Mouse (Mus musculus) liver, embryonic 16.5 days (tissue): Measurements from ENCODE around the gene Kcnk3. TPM values are rescaled to one million over a fixed set of nuclear protein-coding genes. Genes with fewer than 3 reads are reported as not detected.

Source experiments
- ATAC-seq: fragments of 200-750 bp; cut with Nextera tagmentation; 2 replicates; pipeline ENCODE4 v1.8.0; 2017; ENCODE audit warnings: low read depth, mild to moderate bottlenecking, moderate number of reproducible peaks, moderate library complexity
- H3K27ac ChIP-seq: fragments of 300-500 bp; sonication (generic); 2 replicates; pipeline ENCODE4 v1.5.1; 2014; ENCODE audit warnings: mild to moderate bottlenecking, low read length
- H3K27me3 ChIP-seq: fragments of 300-500 bp; sonication (generic); 2 replicates; pipeline ENCODE4 v1.6.1; 2014; ENCODE audit warnings: low read depth, low read length, mixed read lengths; ENCODE audit not compliant: control insufficient read depth, insufficient read depth
- H3K36me3 ChIP-seq: fragments of 300-500 bp; sonication (generic); 2 replicates; pipeline ENCODE4 v1.6.1; 2014; ENCODE audit warnings: mild to moderate bottlenecking; ENCODE audit not compliant: control insufficient read depth, insufficient read depth
- H3K4me1 ChIP-seq: fragments of 300-500 bp; sonication (generic); 2 replicates; pipeline ENCODE4 v1.6.1; 2014; ENCODE audit warnings: low read depth, low read length, mixed read lengths; ENCODE audit not compliant: control insufficient read depth
- H3K4me2 ChIP-seq: fragments of 300-500 bp; sonication (generic); 2 replicates; pipeline ENCODE4 v1.6.1; 2014; ENCODE audit warnings: low read depth, low read length, mixed read lengths
- H3K4me3 ChIP-seq: fragments of 300-500 bp; sonication (generic); 2 replicates; pipeline ENCODE4 v1.5.1; 2014; ENCODE audit warnings: low read depth, mild to moderate bottlenecking, low read length
- H3K9ac ChIP-seq: fragments of 300-500 bp; sonication (generic); 2 replicates; pipeline ENCODE4 v1.6.1; 2014; ENCODE audit warnings: low read depth, low read length
- H3K9me3 ChIP-seq: fragments of 300-500 bp; sonication (generic); replicated peaks from 2 replicates; pipeline ENCODE4 v1.6.1; 2016; ENCODE audit warnings: low read length; ENCODE audit not compliant: control insufficient read depth
- WGBS: fragments of 180-500 bp; shearing (Covaris S2); extraction: QIAGEN DNeasy Blood & Tissue Kit; methylation state at CpG from one replicate; pipeline ENCODE4 v1.1.7; 2014; ENCODE audit not compliant: insufficient replicate concordance; 5-methylcytosine and 5-hydroxymethylcytosine counted together
- polyA plus RNA-seq: library from polyadenylated mRNA; unstranded; fragments of >200 nt; fragmentation: Nextera tagmentation; extraction: Ambion mirVana; gene quantifications from 2 replicates; pipeline ENCODE4 v1.2.1, GENCODE M21; 2015

Kcnk3 gene
- polyA plus RNA-seq, 1 experiment from 2014 or later: 0.47 TPM

DNA sequence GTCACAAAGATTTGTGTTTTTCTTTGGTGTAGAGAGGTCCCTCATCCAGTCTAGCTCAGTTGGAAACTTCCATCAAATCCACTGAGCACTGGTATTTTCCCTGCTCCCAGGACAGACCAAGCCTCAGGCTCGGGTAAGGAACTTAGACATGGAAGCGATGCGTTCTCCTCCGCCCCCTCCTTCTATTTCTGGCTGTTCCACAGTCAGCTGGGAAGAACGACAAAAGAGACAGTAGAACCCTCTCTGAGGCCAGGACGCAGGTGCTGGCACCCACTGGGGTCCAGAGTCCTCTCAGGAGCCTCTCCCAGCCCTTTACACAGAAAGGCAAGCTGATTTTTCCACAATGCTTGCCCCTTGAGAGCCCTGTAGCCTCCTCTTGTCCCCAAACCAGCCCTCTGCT is 42.4 kb downstream of the Kcnk3 start:
- ATAC-seq: no peak
- Histone ChIP-seq H3K4me3 (no peak overlapping the region), H3K9me3 (no peaks in the 10 kb centered on the region), H3K4me1 (no peaks in the 10 kb centered on the region), H3K27ac (no peak overlapping the region), H3K9ac (no peak overlapping the region), H3K36me3 (no peaks in the 10 kb centered on the region), H3K4me2 (no peak overlapping the region), H3K27me3 (no peaks in the 10 kb centered on the region)
- WGBS: 51% methylated on average over 6 of the region's 6 CpGs

DNA sequence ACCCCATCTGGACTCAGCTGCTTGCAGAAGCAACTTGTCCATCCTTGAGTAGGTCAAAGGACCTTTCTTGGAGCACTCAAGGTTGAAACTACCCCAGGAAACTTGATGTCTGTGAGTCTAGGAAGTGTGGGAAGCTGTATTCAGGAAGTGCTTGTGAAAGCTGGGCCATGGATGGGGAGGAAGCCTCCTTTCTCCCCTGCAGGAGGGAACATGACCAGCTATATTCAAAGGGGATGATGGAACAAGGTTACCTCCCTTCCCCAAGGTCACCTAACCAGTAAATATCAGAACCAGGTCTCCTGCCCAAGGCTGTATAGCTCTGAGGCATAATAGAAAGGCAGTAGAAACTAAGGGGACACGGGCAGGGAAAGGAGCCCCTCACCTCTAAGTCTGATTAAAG is 44.2 kb downstream of the Kcnk3 start:
- H3K36me3 ChIP-seq: no peaks in the 10 kb centered on the region
- ATAC-seq: no peak
- no peak overlapping the region for H3K9ac ChIP-seq
- no peak overlapping the region for H3K4me3 ChIP-seq
- H3K27ac ChIP-seq: no peak overlapping the region
- WGBS: 43% methylated on average over 1 of the region's 1 CpGs
- no peaks in the 10 kb centered on the region for H3K9me3 ChIP-seq
- H3K4me1 ChIP-seq: no peaks in the 10 kb centered on the region
- H3K4me2 ChIP-seq: no peak overlapping the region
- H3K27me3 ChIP-seq: no peaks in the 10 kb centered on the region

DNA sequence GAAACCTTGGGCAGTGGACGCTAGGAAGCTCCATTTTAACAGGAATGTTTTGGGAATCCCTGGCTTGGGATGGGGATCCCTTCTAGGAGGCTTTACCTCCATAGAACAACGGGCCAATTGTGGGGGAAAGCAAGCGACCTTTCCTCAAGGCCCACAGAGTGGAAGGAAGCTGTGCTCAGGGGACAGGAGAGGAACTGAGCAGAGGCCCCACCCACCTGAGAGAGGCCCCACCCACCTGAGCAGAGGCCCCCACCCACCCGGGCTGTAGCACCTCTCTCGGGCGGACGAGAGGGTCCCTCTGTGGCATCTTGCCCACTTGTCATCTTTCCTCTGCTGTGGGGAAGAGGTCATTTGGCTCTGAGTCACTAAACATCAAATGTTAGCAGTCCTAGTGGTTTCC is 49.0 kb downstream of the Kcnk3 start:
- 34% methylated on average over 7 of the region's 7 CpGs for WGBS
- Histone ChIP-seq H3K9ac (no peak overlapping the region), H3K27me3 (no peaks in the 10 kb centered on the region), H3K9me3 (no peaks in the 10 kb centered on the region), H3K4me3 (no peak overlapping the region), H3K4me1 (no peaks in the 10 kb centered on the region), H3K36me3 (no peaks in the 10 kb centered on the region), H3K4me2 (no peak overlapping the region), H3K27ac (no peak overlapping the region)
- no peak for ATAC-seq

DNA sequence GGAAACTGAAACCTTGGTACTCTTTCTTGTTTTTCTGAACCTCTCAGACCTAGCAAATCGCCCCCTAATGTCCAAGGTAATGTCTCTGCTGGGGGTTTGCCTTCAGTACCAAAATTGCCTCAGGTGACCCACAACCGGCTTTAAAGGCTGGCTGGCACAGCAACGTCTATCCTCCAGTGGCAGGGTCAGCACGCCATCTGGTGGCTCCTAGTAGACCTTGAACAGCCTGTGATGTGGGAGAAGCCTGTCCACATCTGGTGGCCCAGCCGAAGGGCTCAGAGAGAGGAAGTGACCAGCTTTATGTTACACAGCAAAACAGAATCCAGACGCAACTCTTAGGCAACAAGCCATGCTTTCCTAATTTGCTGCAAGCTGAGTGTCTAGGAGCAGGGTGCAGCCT is 50.1 kb downstream of the Kcnk3 start:
- H3K4me3 ChIP-seq: no peak overlapping the region
- ATAC-seq: peak; percentile 45; the same call in 1 of the 2 replicates
- H3K4me2 ChIP-seq: no peak overlapping the region
- H3K27me3 ChIP-seq: no peaks in the 10 kb centered on the region
- no peaks in the 10 kb centered on the region for H3K9me3 ChIP-seq
- no peaks in the 10 kb centered on the region for H3K36me3 ChIP-seq
- no peaks in the 10 kb centered on the region for H3K4me1 ChIP-seq
- H3K27ac ChIP-seq: no peak overlapping the region
- no peak overlapping the region for H3K9ac ChIP-seq
- 2% methylated on average over 6 of the region's 6 CpGs for WGBS

DNA sequence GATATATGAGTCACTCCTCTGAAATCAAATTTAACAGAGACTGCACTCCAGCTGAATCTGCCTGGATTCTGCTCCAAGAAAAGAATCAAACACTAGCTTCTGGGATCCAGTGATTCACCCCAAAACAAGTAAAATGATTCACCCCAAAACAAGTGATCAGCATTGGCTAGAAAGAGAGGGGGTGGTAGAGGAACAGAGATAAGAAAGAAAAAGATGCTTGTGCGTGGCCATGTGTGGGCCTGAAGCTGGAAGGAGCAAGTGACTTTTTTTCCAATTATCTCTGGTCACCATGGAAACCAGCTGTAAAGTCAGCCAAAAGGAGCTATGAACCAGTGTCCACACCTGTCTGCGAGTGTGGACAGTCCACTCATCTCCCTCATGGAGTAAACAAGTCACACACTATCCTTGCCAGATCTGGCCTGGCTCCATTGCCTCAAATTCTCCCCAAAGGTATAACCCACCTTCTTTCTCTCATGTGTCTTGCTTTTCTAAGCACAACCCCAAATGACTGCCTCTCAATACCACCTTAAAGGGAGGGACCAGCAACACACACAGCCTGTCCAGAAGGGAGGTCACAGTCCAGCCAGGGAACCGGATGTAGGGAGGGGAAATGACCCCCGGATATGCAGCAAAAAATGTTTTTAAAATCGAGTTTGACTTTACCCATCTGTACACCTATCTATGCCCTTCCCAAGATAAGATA is 55.7 kb downstream of the Kcnk3 start:
- no peak overlapping the region for H3K9ac ChIP-seq
- no peaks in the 10 kb centered on the region for H3K9me3 ChIP-seq
- no peak overlapping the region for H3K27ac ChIP-seq
- H3K36me3 ChIP-seq: no peaks in the 10 kb centered on the region
- ATAC-seq: no peak
- no peak overlapping the region for H3K4me2 ChIP-seq
- H3K4me3 ChIP-seq: no peak overlapping the region
- WGBS: 34% methylated on average over 5 of the region's 5 CpGs
- peaks cover 10% of the 10 kb centered on the region for H3K4me1 ChIP-seq
- no peaks in the 10 kb centered on the region for H3K27me3 ChIP-seq

DNA sequence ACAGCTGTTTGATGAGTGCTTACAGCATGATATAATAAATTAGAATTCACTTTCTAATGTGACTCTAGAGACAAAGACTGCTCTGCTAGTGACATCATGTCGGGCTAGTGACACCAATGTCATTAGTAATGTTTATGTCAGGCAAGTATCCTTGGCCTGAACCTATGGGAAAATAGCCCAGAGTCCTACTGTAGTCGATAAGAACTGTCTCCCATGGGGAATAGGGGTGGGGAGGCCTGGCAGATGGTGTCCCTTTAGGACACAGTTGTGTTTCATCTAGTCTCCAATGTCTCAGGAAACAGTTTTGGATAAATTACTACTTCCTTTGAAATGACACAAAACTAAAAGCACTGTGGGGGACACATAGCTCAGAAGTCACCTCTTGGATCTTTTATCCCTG is 58.1 kb downstream of the Kcnk3 start:
- 62% methylated on average over 2 of the region's 2 CpGs for WGBS
- H3K4me1 ChIP-seq: peaks cover 17% of the 10 kb centered on the region
- H3K4me3 ChIP-seq: no peak overlapping the region
- H3K36me3 ChIP-seq: no peaks in the 10 kb centered on the region
- no peak for ATAC-seq
- H3K9me3 ChIP-seq: no peaks in the 10 kb centered on the region
- no peaks in the 10 kb centered on the region for H3K27me3 ChIP-seq
- H3K27ac ChIP-seq: no peak overlapping the region
- H3K4me2 ChIP-seq: no peak overlapping the region
- H3K9ac ChIP-seq: no peak overlapping the region

DNA sequence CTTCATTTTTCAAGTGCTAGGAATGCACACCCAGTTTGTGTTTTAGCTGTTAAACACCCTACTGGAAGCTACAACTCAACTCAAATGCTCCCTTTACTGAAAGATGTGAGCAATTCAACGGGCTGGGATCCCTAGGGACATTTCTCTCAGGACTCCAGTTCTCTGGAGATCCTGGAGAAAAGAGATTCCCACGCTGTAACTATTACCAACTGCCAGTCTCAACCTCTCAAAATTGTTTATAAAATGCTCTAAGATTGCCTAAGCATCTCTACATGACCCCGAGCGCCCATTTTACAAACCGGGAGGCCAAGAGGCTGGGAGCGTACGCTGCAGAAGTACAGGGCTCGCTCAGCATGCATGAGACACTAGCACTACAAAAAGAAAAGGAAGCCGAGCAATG is 59.4 kb downstream of the Kcnk3 start:
- ATAC-seq: no peak
- Histone ChIP-seq H3K27ac (no peak overlapping the region), H3K9me3 (no peaks in the 10 kb centered on the region), H3K27me3 (no peaks in the 10 kb centered on the region), H3K4me3 (peak overlapping the region; percentile 83), H3K4me1 (peaks cover 17% of the 10 kb centered on the region), H3K36me3 (no peaks in the 10 kb centered on the region), H3K4me2 (peak overlapping the region; percentile 78), H3K9ac (peak overlapping the region; percentile 80)
- WGBS: 21% methylated on average over 9 of the region's 9 CpGs

DNA sequence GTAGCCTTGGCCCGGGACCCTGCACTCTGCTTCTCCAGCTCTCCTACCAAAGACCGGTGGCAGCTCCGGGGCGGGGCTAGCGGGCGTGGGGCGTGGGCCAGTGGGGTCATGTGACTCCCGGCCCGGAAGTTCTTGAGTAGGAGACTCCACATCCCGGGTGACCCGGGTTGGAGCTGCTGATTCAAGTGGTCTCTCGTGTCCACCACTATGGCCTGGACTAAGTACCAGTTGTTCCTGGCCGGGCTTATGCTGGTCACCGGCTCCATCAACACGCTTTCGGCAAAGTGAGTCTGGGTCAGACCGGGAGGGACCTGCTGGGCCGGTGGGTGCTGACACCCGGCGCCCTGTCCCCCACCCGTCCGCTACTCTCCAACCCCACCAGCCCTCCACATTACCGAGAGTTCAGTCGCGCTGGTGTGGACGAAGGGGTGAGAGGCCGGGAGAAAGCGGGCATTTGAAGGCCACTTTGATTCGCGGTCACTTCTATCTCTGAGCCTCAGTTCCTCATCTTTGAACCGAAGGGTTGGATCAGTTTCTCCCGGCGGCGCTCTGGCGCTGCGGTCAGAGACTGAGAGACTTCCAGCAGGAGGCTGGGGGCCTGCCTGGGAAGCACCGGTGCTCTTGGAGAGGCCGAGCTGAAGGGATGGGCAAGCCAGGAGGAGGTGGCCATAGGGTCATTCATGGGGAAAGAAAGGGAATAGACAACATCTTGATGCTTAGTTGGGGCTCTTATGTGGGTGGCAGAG is 60.0 kb downstream of the Kcnk3 start, which contains the start of gene Slc35f6:
Gene Slc35f6 (plus strand): TSS at position 119 of the 746 bp plus-strand sequence.
- under 1% methylated on average over 38 of the region's 38 CpGs for WGBS
- Histone ChIP-seq H3K36me3 (no peaks in the 10 kb centered on the region), H3K4me3 (peak within 1 kb of the TSS; percentile 83), H3K9ac (peak within 1 kb of the TSS; percentile 80), H3K4me1 (peaks cover 17% of the 10 kb centered on the region), H3K27ac (no peak within 1 kb of the TSS), H3K27me3 (no peaks in the 10 kb centered on the region), H3K4me2 (peak within 1 kb of the TSS; percentile 78), H3K9me3 (no peaks in the 10 kb centered on the region)
- ATAC-seq: peak; percentile 90

DNA sequence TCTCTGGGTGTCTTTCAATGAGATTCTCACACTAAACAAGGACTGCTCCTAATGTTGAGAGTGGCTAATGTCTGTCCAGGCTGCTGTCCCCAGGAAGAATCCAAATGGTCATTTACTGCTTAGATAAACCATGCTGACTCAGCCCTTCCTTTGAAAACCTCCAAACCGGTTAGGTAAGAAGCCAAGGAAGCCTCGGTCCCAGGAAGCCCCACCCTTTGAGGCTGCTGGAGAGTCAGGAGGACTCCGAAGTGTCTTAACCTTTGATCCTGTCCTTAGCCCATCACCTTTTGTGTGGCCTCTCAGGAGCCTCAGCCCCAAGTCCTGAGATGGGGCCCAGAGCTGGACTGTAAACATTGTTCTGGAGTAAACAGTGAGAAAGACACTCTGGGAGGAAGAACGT is 61.6 kb downstream of the Kcnk3 start:
- no peak overlapping the region for H3K9ac ChIP-seq
- H3K36me3 ChIP-seq: no peaks in the 10 kb centered on the region
- ATAC-seq: no peak
- no peak overlapping the region for H3K27ac ChIP-seq
- no peak overlapping the region for H3K4me2 ChIP-seq
- H3K9me3 ChIP-seq: no peaks in the 10 kb centered on the region
- WGBS: 57% methylated on average over 4 of the region's 4 CpGs
- H3K4me3 ChIP-seq: no peak overlapping the region
- H3K4me1 ChIP-seq: peaks cover 17% of the 10 kb centered on the region
- no peaks in the 10 kb centered on the region for H3K27me3 ChIP-seq
